Mouse (Mus musculus) neural tube, embryonic 10.5 days (tissue): ENCODE data around the gene Klre1.

Experiments
- DNase-seq: peaks from one replicate; pipeline ENCODE4 v3.0.0-alpha.2; 2017; ENCODE audit warnings: low spot score; ENCODE audit errors: extremely low spot score

Gene Klre1

GRCm38 (mm10) chr6:129577605-129578004, at the start of gene Klre1:
Gene Klre1, plus strand, starts transcription at chr6:129577905.
- DNase-seq: no peak

GRCm38 (mm10) chr6:129529605-129530004, 48.1 kb upstream of the Klre1 start:
- DNase-seq: no peak

DNA sequence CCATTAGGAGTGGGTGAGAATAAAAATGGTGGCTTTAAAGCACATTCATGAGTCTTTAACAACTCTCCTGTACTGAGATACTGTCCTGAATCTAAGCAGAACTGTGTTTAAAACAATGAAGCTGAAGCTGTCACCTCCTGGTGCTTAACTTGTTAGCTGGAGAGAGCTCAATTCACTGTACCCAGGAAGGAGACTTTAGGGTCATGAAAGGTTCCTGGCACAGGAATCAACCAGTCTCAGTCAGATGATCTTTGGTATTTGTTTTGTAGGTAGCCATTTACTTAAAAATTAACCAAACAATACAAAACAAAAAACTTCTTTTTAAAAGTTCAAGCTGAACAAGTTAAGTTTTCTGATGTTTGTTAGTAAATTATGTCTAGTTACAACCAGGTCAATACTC, 47.4 kb upstream of the Klre1 start:
- DNase-seq: no peak

DNA sequence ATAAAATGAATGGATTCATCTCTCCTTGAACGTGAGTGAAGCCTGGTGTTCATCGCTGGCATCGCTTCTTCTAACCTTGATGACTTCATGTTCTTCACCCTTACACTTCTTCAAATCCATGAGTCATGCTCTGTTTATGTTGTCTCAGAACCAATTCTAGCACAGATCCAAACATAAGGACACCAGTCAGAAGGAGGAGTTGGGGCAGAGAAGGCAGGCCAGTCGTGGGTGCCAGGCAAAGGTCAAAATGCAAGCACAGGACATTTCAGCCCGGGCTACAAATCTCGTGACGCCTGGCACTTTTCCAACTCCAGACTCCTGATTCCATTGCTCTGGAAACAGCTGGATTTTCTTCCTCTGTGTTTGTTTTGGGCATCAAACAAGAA, 45.2 kb upstream of the Klre1 start:
- DNase-seq: peak; percentile 28

- DNase-seq: peak; percentile 68
These were observed 44.5 kb upstream of the Klre1 start, which contains the start of gene Gabarapl1 for GRCm38 (mm10) chr6:129532942-129533860. Gene Gabarapl1, plus strand, starts transcription at chr6:129533160.

GRCm38 (mm10) chr6:129534057-129534456, 43.6 kb upstream of the Klre1 start:
- peak; percentile 20 for DNase-seq

GRCm38 (mm10) chr6:129534627-129535190, 43.0 kb upstream of the Klre1 start:
- DNase-seq: no peak

- no peak for DNase-seq
These were observed 42.0 kb upstream of the Klre1 start for GRCm38 (mm10) chr6:129535723-129536122.

- DNase-seq: no peak
These were observed 39.1 kb upstream of the Klre1 start for GRCm38 (mm10) chr6:129538555-129538954.

- DNase-seq: no peak
These were observed 35.8 kb upstream of the Klre1 start for GRCm38 (mm10) chr6:129541931-129542330.

- no peak for DNase-seq
These were observed 35.2 kb upstream of the Klre1 start for GRCm38 (mm10) chr6:129542540-129542939.

DNA sequence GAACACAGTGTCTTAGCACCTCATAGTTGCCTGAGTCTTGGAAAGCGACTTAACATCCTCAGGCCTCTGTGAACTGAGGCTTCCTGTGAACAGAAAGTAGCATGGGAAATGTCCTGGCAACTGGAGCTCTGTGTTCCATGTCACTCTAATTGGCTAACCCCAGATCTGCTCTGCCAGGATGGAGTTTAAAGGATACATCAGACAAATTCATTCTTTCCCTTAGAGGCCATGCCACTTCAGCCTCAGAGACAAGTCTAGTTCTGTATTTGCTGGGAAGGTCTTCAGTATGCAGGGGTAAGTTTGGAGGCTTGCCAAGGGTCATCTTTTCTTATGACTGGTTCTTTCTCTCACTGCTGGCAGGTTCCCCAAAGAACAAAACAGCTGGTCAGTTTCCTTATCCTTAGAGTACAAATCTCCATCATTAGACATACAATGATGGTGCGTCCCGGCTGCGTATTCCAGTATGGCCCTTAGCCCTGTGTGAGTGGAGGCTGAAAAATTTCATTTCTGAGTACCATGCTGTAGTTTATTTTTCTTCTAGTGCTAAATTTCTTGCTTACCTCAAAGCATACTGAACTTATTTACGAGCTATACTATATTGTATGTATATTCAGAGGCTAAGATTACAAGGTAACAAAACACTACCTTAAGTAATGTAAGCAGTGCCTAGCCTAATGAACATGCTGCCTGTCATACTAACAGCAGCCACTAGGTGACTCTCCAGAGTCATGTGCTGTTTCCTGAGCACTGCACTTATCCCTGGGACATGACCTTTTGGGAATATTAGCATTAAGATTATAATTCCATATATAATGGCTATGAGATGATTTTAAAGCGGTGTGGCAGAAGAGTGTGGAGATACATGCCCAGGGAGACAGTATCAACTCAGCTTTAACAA, 33.7 kb upstream of the Klre1 start:
- peak; percentile 34 for DNase-seq

DNA sequence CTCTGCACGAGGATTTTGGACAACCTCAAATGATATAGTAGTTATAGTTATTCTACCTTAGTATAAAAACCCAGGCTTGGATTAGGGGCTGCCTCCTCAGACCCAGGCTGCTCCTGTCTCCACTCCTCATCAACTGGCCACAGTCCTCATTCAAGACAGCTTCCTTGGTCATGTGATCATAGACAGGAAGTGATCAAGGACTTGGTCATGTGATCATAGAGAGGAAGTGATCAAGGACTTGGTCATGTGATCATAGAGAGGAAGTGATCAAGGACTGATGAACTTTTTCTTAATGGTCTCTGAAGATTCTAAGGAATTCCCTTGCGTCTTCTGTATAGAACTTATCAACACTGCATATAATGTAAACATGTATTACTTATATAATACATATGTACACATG, 30.4 kb upstream of the Klre1 start:
- DNase-seq: no peak

GRCm38 (mm10) chr6:129548009-129548408, 29.7 kb upstream of the Klre1 start:
- no peak for DNase-seq

DNA sequence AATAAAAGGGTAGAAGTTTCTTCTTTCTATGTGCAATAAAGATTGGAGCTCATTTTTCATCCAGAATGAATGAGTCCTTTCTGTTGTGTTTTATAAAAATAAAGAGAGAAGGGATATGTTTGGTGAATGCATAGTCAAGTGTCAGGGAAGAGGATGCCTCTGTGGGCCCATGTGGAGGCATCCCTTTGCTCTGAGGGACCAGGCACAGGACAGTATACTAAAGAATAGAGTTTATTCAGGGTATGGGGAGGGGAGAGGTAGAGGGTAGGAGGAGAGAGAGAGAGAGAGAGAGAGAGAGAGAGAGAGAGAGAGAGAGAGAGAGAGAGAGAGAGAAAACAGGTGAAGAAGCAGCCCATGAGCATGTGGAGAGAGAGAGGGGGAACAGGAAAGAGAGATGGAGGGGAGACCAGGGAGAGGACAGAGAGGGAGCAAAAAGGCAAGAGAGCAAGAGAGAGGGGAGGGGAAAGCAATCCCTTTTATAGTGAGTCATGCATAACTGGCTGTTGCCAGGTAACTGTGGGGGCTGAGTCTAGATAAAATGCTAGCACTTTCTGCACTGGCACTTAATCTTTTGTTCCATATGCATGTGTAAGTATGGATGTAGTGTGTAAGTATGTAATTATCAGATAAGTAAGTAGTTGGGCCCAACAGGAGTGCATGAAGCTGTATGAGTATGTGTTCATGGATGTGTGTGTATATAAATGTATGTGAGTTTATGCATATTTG, 20.2 kb upstream of the Klre1 start:
- no peak for DNase-seq

GRCm38 (mm10) chr6:129558946-129559640, 18.6 kb upstream of the Klre1 start:
- DNase-seq: peak; percentile 75

- no peak for DNase-seq
These were observed 18.1 kb upstream of the Klre1 start for GRCm38 (mm10) chr6:129559641-129560027.

DNA sequence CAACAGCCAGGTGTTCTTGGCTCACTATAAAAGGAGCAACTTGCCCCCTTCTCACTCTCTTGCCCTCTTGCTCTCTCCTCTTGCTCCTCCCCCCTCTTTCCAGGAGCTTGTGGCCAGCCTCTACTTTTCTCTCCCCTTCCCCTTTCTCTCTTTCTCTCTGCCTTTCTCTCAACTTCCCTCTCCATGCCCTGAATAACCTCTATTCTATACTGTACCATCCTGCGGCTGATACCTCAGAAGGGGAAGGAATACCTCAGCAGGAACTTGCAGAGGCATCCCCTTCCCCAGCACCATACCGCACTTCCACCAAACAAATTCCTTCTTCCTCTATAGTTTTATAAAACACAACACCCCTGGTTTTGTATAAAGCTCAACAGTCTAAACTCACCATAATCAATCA, 12.4 kb upstream of the Klre1 start:
- DNase-seq: no peak

- DNase-seq: no peak
These were observed 2.4 kb upstream of the Klre1 start for GRCm38 (mm10) chr6:129575315-129575714.

GRCm38 (mm10) chr6:129581274-129581673, 3.6 kb downstream of the Klre1 start:
- no peak for DNase-seq
